Mouse (Mus musculus) testis, adult 2 months (tissue): ENCODE data around the gene Pdcd1.
"Not testable (repeated sequence)": the region's sequence is repeated elsewhere in the genome, so short reads cannot be mapped to it uniquely, and the experiment has no call there.

ENCODE experiments used
- CTCF ChIP-seq: fragments of 200-500 bp; IDR thresholded peaks from 2 replicates; pipeline ENCODE4 v1.5.1; 2012; ENCODE audit warnings: low read depth, mild to moderate bottlenecking, inconsistent platforms, low read length, moderate library complexity; ENCODE audit not compliant: control insufficient read depth, insufficient read depth, insufficient replicate concordance
- POLR2A ChIP-seq: fragments of 200-500 bp; IDR thresholded peaks from 2 replicates; pipeline ENCODE4 v1.6.1; 2012; ENCODE audit warnings: low read depth, mild to moderate bottlenecking, inconsistent platforms, low read length, moderate library complexity; ENCODE audit not compliant: control insufficient read depth

- not testable (repeated sequence) for TF ChIP-seq CTCF, POLR2A
These were observed 5.9 kb upstream of the Pdcd1 start for GRCm38 (mm10) chr1:94058281-94058680.
